Mouse (Mus musculus): ENCODE results near the gene Slc26a6. TPM values are rescaled to one million over a fixed set of nuclear protein-coding genes. Genes with fewer than 3 reads are reported as not detected.

The Slc26a6 gene
- polyA plus RNA-seq, 1 experiment from 2014 or later, result 6.3 TPM

- H3K36me3 ChIP-seq (replicated peaks), result no peaks in the 10 kb centered on the region
- H3K27ac ChIP-seq (replicated peaks), result no peak overlapping the region
- no peak overlapping the region for H3K4me3 ChIP-seq (replicated peaks)
- H3K9ac ChIP-seq, result no peak overlapping the region
- 0 out of 2 replicates have a peak, but pooled peaks cover 7% of the 10 kb centered on the region for H3K4me1 ChIP-seq (replicated peaks)
- no peaks in the 10 kb centered on the region for H3K9me3 ChIP-seq (replicated peaks)
- ATAC-seq (ENCODE audit: insufficient read depth), result no peak
- H3K4me2 ChIP-seq, result no peak overlapping the region
- WGBS (ENCODE audit: insufficient replicate concordance), result 59% methylated on average over 5 of the region's 5 CpGs
- peaks cover 38% of the 10 kb centered on the region for H3K27me3 ChIP-seq
Measured at GRCm38 (mm10) chr9:108845390-108845789, 7.7 kb upstream of the Slc26a6 start.

- Histone ChIP-seq H3K36me3 (replicated peaks) (no peaks in the 10 kb centered on the region), H3K4me3 (replicated peaks) (no peak overlapping the region), H3K27me3 (peaks cover 27% of the 10 kb centered on the region), H3K9ac (no peak overlapping the region), H3K9me3 (replicated peaks) (no peaks in the 10 kb centered on the region), H3K27ac (replicated peaks) (no peak overlapping the region), H3K4me2 (no peak overlapping the region), H3K4me1 (replicated peaks) (peaks cover 7% of the 10 kb centered on the region; the same call in 1 of the 2 replicates)
- ATAC-seq (ENCODE audit: insufficient read depth), result no peak
- WGBS (ENCODE audit: insufficient replicate concordance), result 56% methylated on average over 4 of the region's 4 CpGs
Measured at GRCm38 (mm10) chr9:108847374-108847773, 5.7 kb upstream of the Slc26a6 start.

GRCm38 (mm10) chr9:108848419-108848818, 4.7 kb upstream of the Slc26a6 start:
- H3K4me3 ChIP-seq (replicated peaks), result no peak overlapping the region
- 66% methylated on average over 17 of the region's 17 CpGs for WGBS (ENCODE audit: insufficient replicate concordance)
- H3K9ac ChIP-seq, result no peak overlapping the region

GRCm38 (mm10) chr9:108853635-108854240, 655 bp downstream of the Slc26a6 start:
- peak overlapping the region; percentile 75 for H3K27ac ChIP-seq (replicated peaks)
- no peaks in the 10 kb centered on the region for H3K27me3 ChIP-seq
- 3% methylated on average over 25 of the region's 25 CpGs for WGBS (ENCODE audit: insufficient replicate concordance)
- peak overlapping the region; percentile 64 for H3K9ac ChIP-seq
- peak overlapping the region; percentile 72 for H3K4me3 ChIP-seq (replicated peaks)
- no peaks in the 10 kb centered on the region for H3K36me3 ChIP-seq (replicated peaks)
- peaks cover 36% of the 10 kb centered on the region for H3K4me1 ChIP-seq (replicated peaks)
- peak; percentile 92 for ATAC-seq (ENCODE audit: insufficient read depth)
- H3K9me3 ChIP-seq (replicated peaks), result no peaks in the 10 kb centered on the region
- peak overlapping the region; percentile 98 for H3K4me2 ChIP-seq

More at GRCm38 (mm10) chr9:108848419-108848818, 4.7 kb upstream of the Slc26a6 start:
- H3K9me3 ChIP-seq (replicated peaks), result no peaks in the 10 kb centered on the region
- H3K27ac ChIP-seq (replicated peaks), result no peak overlapping the region
- no peaks in the 10 kb centered on the region for H3K36me3 ChIP-seq (replicated peaks)
- ATAC-seq (ENCODE audit: insufficient read depth), result no peak
- peaks cover 11% of the 10 kb centered on the region for H3K4me1 ChIP-seq (replicated peaks)
- H3K4me2 ChIP-seq, result no peak overlapping the region
- peaks cover 17% of the 10 kb centered on the region; the same call in 1 of the 2 replicates for H3K27me3 ChIP-seq

GRCm38 (mm10) chr9:108854241-108854696, 1.2 kb downstream of the Slc26a6 start:
- H3K4me2 ChIP-seq, result peak overlapping the region; percentile 98
- H3K27ac ChIP-seq (replicated peaks), result peak overlapping the region; percentile 75
- H3K27me3 ChIP-seq, result no peaks in the 10 kb centered on the region
- no peaks in the 10 kb centered on the region for H3K36me3 ChIP-seq (replicated peaks)
- peak; percentile 80 for ATAC-seq (ENCODE audit: insufficient read depth)
- no peaks in the 10 kb centered on the region for H3K9me3 ChIP-seq (replicated peaks)
- peak overlapping the region; percentile 72 for H3K4me3 ChIP-seq (replicated peaks)
- WGBS (ENCODE audit: insufficient replicate concordance), result under 1% methylated on average over 28 of the region's 28 CpGs
- peaks cover 36% of the 10 kb centered on the region for H3K4me1 ChIP-seq (replicated peaks)
- H3K9ac ChIP-seq, result peak overlapping the region; percentile 64

- H3K9ac ChIP-seq, result no peak overlapping the region
- H3K4me3 ChIP-seq (replicated peaks), result peak overlapping the region; percentile 72; the same call in 1 of the 2 replicates
- peaks cover 43% of the 10 kb centered on the region for H3K4me1 ChIP-seq (replicated peaks)
- no peaks in the 10 kb centered on the region for H3K36me3 ChIP-seq (replicated peaks)
- 61% methylated on average over 5 of the region's 5 CpGs for WGBS (ENCODE audit: insufficient replicate concordance)
- 0 out of 2 replicates have a peak overlapping the region, but pooled peaks have one; percentile 14 for H3K27ac ChIP-seq (replicated peaks)
- no peaks in the 10 kb centered on the region for H3K9me3 ChIP-seq (replicated peaks)
- H3K27me3 ChIP-seq, result no peaks in the 10 kb centered on the region
- no peak for ATAC-seq (ENCODE audit: insufficient read depth)
- H3K4me2 ChIP-seq, result 0 out of 2 replicates have a peak overlapping the region, but pooled peaks have one; percentile 98
Measured at GRCm38 (mm10) chr9:108855335-108855734, 2.3 kb downstream of the Slc26a6 start.

- Histone ChIP-seq H3K4me1 (replicated peaks) (peaks cover 26% of the 10 kb centered on the region), H3K9ac (no peak overlapping the region), H3K36me3 (replicated peaks) (no peaks in the 10 kb centered on the region), H3K4me3 (replicated peaks) (no peak overlapping the region), H3K27ac (replicated peaks) (0 out of 2 replicates have a peak overlapping the region, but pooled peaks have one; percentile 15), H3K4me2 (no peak overlapping the region), H3K27me3 (no peaks in the 10 kb centered on the region), H3K9me3 (replicated peaks) (no peaks in the 10 kb centered on the region)
- ATAC-seq (ENCODE audit: insufficient read depth), result no peak
- WGBS (ENCODE audit: insufficient replicate concordance), result 62% methylated on average over 8 of the region's 8 CpGs
Measured at GRCm38 (mm10) chr9:108858792-108859527, 5.9 kb downstream of the Slc26a6 start.

GRCm38 (mm10) chr9:108912308-108912707, 59.2 kb downstream of the Slc26a6 start:
- WGBS (ENCODE audit: insufficient replicate concordance), result 51% methylated on average over 6 of the region's 6 CpGs
- H3K4me2 ChIP-seq, result no peak overlapping the region
- no peak overlapping the region for H3K27ac ChIP-seq (replicated peaks)
- no peak for ATAC-seq (ENCODE audit: insufficient read depth)
- H3K27me3 ChIP-seq, result no peaks in the 10 kb centered on the region
- no peaks in the 10 kb centered on the region for H3K4me1 ChIP-seq (replicated peaks)
- H3K4me3 ChIP-seq (replicated peaks), result no peak overlapping the region
- H3K9me3 ChIP-seq (replicated peaks), result no peaks in the 10 kb centered on the region
- H3K9ac ChIP-seq, result no peak overlapping the region
- no peaks in the 10 kb centered on the region for H3K36me3 ChIP-seq (replicated peaks)

GRCm38 (mm10) chr9:108913161-108913560, 60.1 kb downstream of the Slc26a6 start:
- Histone ChIP-seq H3K27me3 (no peaks in the 10 kb centered on the region), H3K27ac (replicated peaks) (no peak overlapping the region), H3K9me3 (replicated peaks) (no peaks in the 10 kb centered on the region), H3K9ac (no peak overlapping the region), H3K36me3 (replicated peaks) (no peaks in the 10 kb centered on the region), H3K4me2 (no peak overlapping the region), H3K4me3 (replicated peaks) (no peak overlapping the region), H3K4me1 (replicated peaks) (no peaks in the 10 kb centered on the region)
- 74% methylated on average over 7 of the region's 7 CpGs for WGBS (ENCODE audit: insufficient replicate concordance)
- ATAC-seq (ENCODE audit: insufficient read depth), result no peak

GRCm38 (mm10) chr9:108913621-108914020, 60.5 kb downstream of the Slc26a6 start:
- no peaks in the 10 kb centered on the region for H3K4me1 ChIP-seq (replicated peaks)
- H3K9ac ChIP-seq, result no peak overlapping the region
- no peak for ATAC-seq (ENCODE audit: insufficient read depth)
- no peaks in the 10 kb centered on the region for H3K9me3 ChIP-seq (replicated peaks)
- H3K36me3 ChIP-seq (replicated peaks), result no peaks in the 10 kb centered on the region
- 64% methylated on average over 10 of the region's 10 CpGs for WGBS (ENCODE audit: insufficient replicate concordance)
- H3K27ac ChIP-seq (replicated peaks), result no peak overlapping the region
- H3K4me2 ChIP-seq, result no peak overlapping the region
- no peaks in the 10 kb centered on the region for H3K27me3 ChIP-seq
- no peak overlapping the region for H3K4me3 ChIP-seq (replicated peaks)

GRCm38 (mm10) chr9:108914491-108914890, 61.4 kb downstream of the Slc26a6 start, which contains the start of gene Tmem89:
Gene Tmem89, plus strand, starts transcription at chr9:108914619.
- H3K4me1 ChIP-seq (replicated peaks), result no peaks in the 10 kb centered on the region
- H3K9me3 ChIP-seq (replicated peaks), result no peaks in the 10 kb centered on the region
- no peak within 1 kb of the TSS for H3K4me3 ChIP-seq (replicated peaks)
- no peak within 1 kb of the TSS for H3K4me2 ChIP-seq
- ATAC-seq (ENCODE audit: insufficient read depth), result no peak
- 61% methylated on average over 6 of the region's 6 CpGs for WGBS (ENCODE audit: insufficient replicate concordance)
- no peak within 1 kb of the TSS for H3K27ac ChIP-seq (replicated peaks)
- H3K36me3 ChIP-seq (replicated peaks), result no peaks in the 10 kb centered on the region
- H3K9ac ChIP-seq, result no peak within 1 kb of the TSS
- no peaks in the 10 kb centered on the region for H3K27me3 ChIP-seq

All from liver, embryonic 15.5 days (tissue).